Mouse (Mus musculus) bone marrow macrophage, adult 2 months (primary cell): ENCODE measurements at regions not wholly inside any gene's neighbourhood (a gene's known extent, or its start where the extent isn't known, plus 50 kb on each side); places are given as distances from the start of the nearest gene placed in this dataset.

Experiments used
- H3K27ac ChIP-seq: 2 replicates; pipeline ENCODE4 v1.5.1; 2012; ENCODE audit warnings: low read depth, low read length; ENCODE audit not compliant: insufficient read depth
- H3K4me1 ChIP-seq: 2 replicates; pipeline ENCODE4 v1.6.1; 2012; ENCODE audit warnings: low read length; ENCODE audit not compliant: control insufficient read depth, insufficient read depth
- H3K4me3 ChIP-seq: 2 replicates; pipeline ENCODE4 v1.5.1; 2012; ENCODE audit warnings: mild to moderate bottlenecking, low read length, moderate library complexity; ENCODE audit not compliant: insufficient read depth
- CTCF ChIP-seq: IDR thresholded peaks from 2 replicates; pipeline ENCODE4 v1.5.1; 2012; ENCODE audit warnings: low read depth, mild to moderate bottlenecking, low read length, moderate library complexity
- POLR2A ChIP-seq: IDR thresholded peaks from 2 replicates; pipeline ENCODE4 v1.6.1; 2012; ENCODE audit warnings: mild to moderate bottlenecking, low read depth, low read length, borderline replicate concordance

DNA sequence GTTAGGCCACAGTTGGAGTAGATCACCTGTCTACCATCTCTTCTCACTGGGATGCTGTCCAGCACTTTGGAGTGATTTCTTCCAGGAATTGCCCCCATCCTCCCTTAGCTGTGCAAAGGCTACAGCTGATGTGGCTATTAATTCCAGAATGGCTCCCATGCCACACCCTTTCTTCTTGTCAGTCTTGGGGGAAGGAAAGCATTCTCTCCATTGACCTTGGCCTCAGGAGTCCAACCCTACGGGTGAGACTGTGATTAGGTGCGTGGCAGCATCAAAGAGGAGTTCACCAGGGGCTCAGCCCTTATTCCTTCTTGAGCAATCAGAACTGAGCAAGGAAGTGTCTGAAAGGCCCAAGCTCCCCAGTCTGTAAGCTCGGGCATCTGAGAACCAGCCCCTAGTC, 71.7 kb upstream of the Fstl4 start:
- H3K27ac ChIP-seq = no peak overlapping the region
- no peaks in the 10 kb centered on the region for H3K4me1 ChIP-seq
- no peak overlapping the region for H3K4me3 ChIP-seq
- TF ChIP-seq POLR2A (no peak), CTCF (no peak)

DNA sequence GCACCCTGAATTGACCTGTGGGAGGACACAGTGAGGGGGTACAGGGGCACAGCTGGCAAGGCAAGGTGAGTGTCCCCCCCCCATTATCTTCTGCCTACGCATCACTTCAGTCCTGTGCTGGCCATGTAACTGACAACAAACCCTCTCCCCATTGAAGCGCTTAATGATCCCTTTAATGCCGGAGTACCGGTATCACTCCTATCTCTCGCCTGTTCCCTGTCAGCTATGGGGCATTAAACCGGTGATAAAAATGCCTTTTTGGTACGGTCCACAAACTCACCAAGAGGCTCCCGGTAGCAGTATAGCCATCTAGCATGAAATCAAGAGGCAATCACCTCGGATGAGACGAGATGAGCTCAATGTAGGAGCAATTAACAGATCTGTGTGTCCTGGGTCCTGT, 62.8 kb upstream of the Fstl4 start:
- no peaks in the 10 kb centered on the region for H3K4me1 ChIP-seq
- TF ChIP-seq CTCF = no peak
- no peak for TF ChIP-seq POLR2A

DNA sequence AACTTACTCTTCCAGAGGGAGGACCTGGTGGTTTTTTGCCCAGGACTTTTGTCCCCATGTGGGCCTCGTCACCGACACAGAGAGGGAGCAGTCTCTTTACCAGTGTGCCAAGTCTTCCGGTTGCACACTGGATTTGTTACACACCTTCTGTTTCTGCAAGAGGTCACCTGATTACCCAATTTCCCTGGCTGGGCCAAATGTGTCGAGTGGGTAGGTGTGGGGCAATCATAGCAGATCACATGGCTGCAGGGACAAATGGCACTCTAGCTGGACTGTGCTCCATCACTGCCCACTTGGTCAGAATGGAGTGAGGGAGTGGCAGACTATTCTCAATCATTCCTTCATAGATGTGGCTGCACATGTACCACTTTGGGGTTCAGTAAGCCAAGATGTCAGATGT, 61.0 kb upstream of the Fstl4 start:
- no peak overlapping the region for H3K4me3 ChIP-seq
- no peak overlapping the region for H3K27ac ChIP-seq
- TF ChIP-seq POLR2A (no peak), CTCF (no peak)
- H3K4me1 ChIP-seq = no peaks in the 10 kb centered on the region

More for the DNA sequence above, 62.8 kb upstream of the Fstl4 start:
- Histone ChIP-seq H3K4me3 (no peak overlapping the region), H3K27ac (no peak overlapping the region)
